Mouse (Mus musculus): ENCODE data around the gene Nsun5. TPM values are rescaled to one million over a fixed set of nuclear protein-coding genes. Genes with fewer than 3 reads are reported as not detected.

The Nsun5 gene
- total and polyA plus RNA-seq, 2 experiments from 2014 or later = 20.2 to 20.4 TPM

DNA sequence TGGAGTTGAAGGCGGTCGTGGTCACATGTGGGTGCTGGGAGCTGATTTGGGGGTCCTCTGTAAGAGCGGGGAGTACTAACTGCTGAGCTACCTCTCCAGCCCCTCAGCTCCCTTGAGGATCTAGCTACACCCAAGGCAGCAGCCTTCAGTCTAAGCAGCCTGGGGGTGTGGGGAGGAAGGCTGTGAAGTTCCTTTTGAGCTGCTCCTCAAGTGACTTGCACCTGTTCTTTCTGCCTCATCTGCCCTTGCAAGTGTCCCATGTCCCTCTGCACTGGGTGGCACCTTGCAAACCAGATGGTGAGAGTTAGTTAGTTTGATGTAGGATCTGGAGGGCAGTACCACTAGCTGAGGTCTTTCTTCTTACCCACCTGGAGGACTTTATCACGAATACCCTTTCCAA lies 38.4 kb downstream of the Nsun5 start:
- TF ChIP-seq CTCF (IDR thresholded peaks at IDR 0.05; ENCODE audit: low read depth) = no peak
- ATAC-seq = no peak

DNA sequence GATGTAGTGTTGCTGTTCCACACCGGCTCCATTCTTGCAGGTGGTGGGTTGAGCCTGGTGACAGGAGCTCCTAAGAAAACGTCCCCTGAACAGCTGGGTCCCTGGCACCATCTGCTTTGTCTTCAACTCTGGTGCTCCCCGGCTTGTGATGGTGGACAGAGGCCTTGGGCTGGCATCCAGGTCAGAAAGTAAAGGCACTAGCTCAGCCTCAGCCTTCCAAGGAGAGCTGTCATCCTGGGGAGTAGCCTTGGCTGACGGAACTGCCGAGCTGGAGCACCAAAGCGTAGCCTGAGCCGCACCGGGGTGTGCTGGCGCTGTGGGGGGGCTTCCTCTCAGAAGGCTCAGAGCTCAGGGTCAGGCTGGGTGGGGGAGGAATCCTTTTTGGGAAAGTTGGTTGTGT lies 40.5 kb downstream of the Nsun5 start:
- Histone ChIP-seq H3K36me3 (ENCODE audit: insufficient read depth) (peaks cover 25% of the 10 kb centered on the region), H3K27ac (ENCODE audit: low read depth, low read length) (no peak overlapping the region), H3K4me3 (ENCODE audit: low read depth, low read length) (no peak overlapping the region), H3K4me1 (ENCODE audit: insufficient read depth) (no peaks in the 10 kb centered on the region), H3K4me2 (ENCODE audit: low read depth) (no peak overlapping the region), H3K9me3 (ENCODE audit: low read length) (no peaks in the 10 kb centered on the region), H3K9ac (no peak overlapping the region), H3K27me3 (ENCODE audit: insufficient read depth, low read length) (no peaks in the 10 kb centered on the region)
- 92% methylated on average over 9 of the region's 9 CpGs for WGBS
- ATAC-seq = no peak
- no peak for DNase-seq
- TF ChIP-seq CTCF (IDR thresholded peaks at IDR 0.05; ENCODE audit: low read depth) = no peak

More for the DNA sequence above, 38.4 kb downstream of the Nsun5 start:
- Histone ChIP-seq H3K27ac (ENCODE audit: low read depth, low read length) (no peak overlapping the region), H3K27me3 (ENCODE audit: insufficient read depth, low read length) (no peaks in the 10 kb centered on the region), H3K9me3 (ENCODE audit: low read length) (no peaks in the 10 kb centered on the region), H3K4me3 (ENCODE audit: low read depth, low read length) (no peak overlapping the region), H3K36me3 (ENCODE audit: insufficient read depth) (peaks cover 17% of the 10 kb centered on the region), H3K9ac (no peak overlapping the region), H3K4me2 (ENCODE audit: low read depth) (no peak overlapping the region), H3K4me1 (ENCODE audit: insufficient read depth) (no peaks in the 10 kb centered on the region)
- DNase-seq = no peak
- WGBS = 89% methylated on average over 4 of the region's 4 CpGs

Small RNA genes lying within 50 kb of the gene (microRNA-seq; reads per million reads assigned to microRNA genes)
- gene Mir7033 = 0.49 to 1.5 reads per million in 2 experiments

Other genes starting within 250 kb of the Nsun5 start
- gene Tbl2, start 220.3 kb upstream of the Nsun5 start, total RNA-seq (2014; rRNA removed) = 13.5 and 35.2 TPM in 2 replicates
- gene Tbl2, start 220.3 kb upstream of the Nsun5 start, polyA plus RNA-seq (2015; fragmentation: Nextera tagmentation; extraction: Ambion mirVana) = 9.2 and 12.0 TPM in 2 replicates
- gene Bcl7b, start 201.7 kb upstream of the Nsun5 start, total RNA-seq (2014; rRNA removed) = 30.3 and 31.4 TPM in 2 replicates
- gene Bcl7b, start 201.7 kb upstream of the Nsun5 start, polyA plus RNA-seq (2015; fragmentation: Nextera tagmentation; extraction: Ambion mirVana) = 42.6 TPM in 2 replicates
- 44.4 and 51.6 TPM in 2 replicates for gene Baz1b, start 182.7 kb upstream of the Nsun5 start, total RNA-seq (2014; rRNA removed)
- 11.1 and 15.0 TPM in 2 replicates for gene Baz1b, start 182.7 kb upstream of the Nsun5 start, polyA plus RNA-seq (2015; fragmentation: Nextera tagmentation; extraction: Ambion mirVana)
- 16.5 and 19.7 TPM in 2 replicates for gene Fzd9, start 118.7 kb upstream of the Nsun5 start, total RNA-seq (2014; rRNA removed)
- gene Fzd9, start 118.7 kb upstream of the Nsun5 start, polyA plus RNA-seq (2015; fragmentation: Nextera tagmentation; extraction: Ambion mirVana) = 14.2 and 16.6 TPM in 2 replicates
- gene Fkbp6, start 19.9 kb upstream of the Nsun5 start, total RNA-seq (2014; rRNA removed) = not detected in 2 replicates
- 0.18 TPM in 1 of 2 replicates, not detected in the other for gene Fkbp6, start 19.9 kb upstream of the Nsun5 start, polyA plus RNA-seq (2015; fragmentation: Nextera tagmentation; extraction: Ambion mirVana)
- not detected in 2 replicates for gene Trim50, start 16.7 kb upstream of the Nsun5 start, total RNA-seq (2014; rRNA removed)
- not detected in 2 replicates for gene Trim50, start 16.7 kb upstream of the Nsun5 start, polyA plus RNA-seq (2015; fragmentation: Nextera tagmentation; extraction: Ambion mirVana)
- 6.0 and 9.9 TPM in 2 replicates for gene Pom121, start 24.6 kb downstream of the Nsun5 start, total RNA-seq (2014; rRNA removed)
- 6.0 and 8.1 TPM in 2 replicates for gene Pom121, start 24.6 kb downstream of the Nsun5 start, polyA plus RNA-seq (2015; fragmentation: Nextera tagmentation; extraction: Ambion mirVana)
- 73.6 and 91.1 TPM in 2 replicates for gene Hip1, start 175.2 kb downstream of the Nsun5 start, total RNA-seq (2014; rRNA removed)
- 12.9 and 22.5 TPM in 2 replicates for gene Hip1, start 175.2 kb downstream of the Nsun5 start, polyA plus RNA-seq (2015; fragmentation: Nextera tagmentation; extraction: Ambion mirVana)
- gene Ccl26, start 193.6 kb downstream of the Nsun5 start, total RNA-seq (2014; rRNA removed) = not detected in 2 replicates
- gene Ccl26, start 193.6 kb downstream of the Nsun5 start, polyA plus RNA-seq (2015; fragmentation: Nextera tagmentation; extraction: Ambion mirVana) = not detected in 2 replicates
- gene Ccl24, start 203.1 kb downstream of the Nsun5 start, total RNA-seq (2014; rRNA removed) = 0.62 and 2.4 TPM in 2 replicates
- 2.4 and 2.7 TPM in 2 replicates for gene Ccl24, start 203.1 kb downstream of the Nsun5 start, polyA plus RNA-seq (2015; fragmentation: Nextera tagmentation; extraction: Ambion mirVana)